Mouse (Mus musculus) MEL (cell line): ENCODE data around the gene Auts2. TPM values are rescaled to one million over a fixed set of nuclear protein-coding genes. Genes with fewer than 3 reads are reported as not detected.

Experiments
- DNase-seq: peaks from one replicate; pipeline ENCODE4 v3.0.0; 2011; ENCODE audit warnings: low read depth, low spot score
- H3K27ac ChIP-seq: 2 replicates; pipeline ENCODE4 v1.5.1; 2012; ENCODE audit warnings: low read depth, mild to moderate bottlenecking, control low read depth, low read length, moderate library complexity; ENCODE audit not compliant: control insufficient read depth
- H3K27me3 ChIP-seq, 2 experiments: fragments of 150-350 bp in 1 of 2; sonication (generic) in 1 of 2; 2 replicates each; pipeline ENCODE4 v1.6.1; 2012; ENCODE audit warnings: low read length in 2 of 2, mild to moderate bottlenecking in 2 of 2, improper control_type of control experiment in 1 of 2, moderate library complexity in 1 of 2; ENCODE audit not compliant: insufficient read depth in 2 of 2, control insufficient read depth in 1 of 2
- H3K36me3 ChIP-seq, 2 experiments: 2 replicates each; pipeline ENCODE4 v1.6.1; 2012 to 2014; ENCODE audit warnings: low read length in 2 of 2, improper control_type of control experiment in 1 of 2, inconsistent platforms in 1 of 2, mild to moderate bottlenecking in 1 of 2; ENCODE audit not compliant: insufficient read depth in 2 of 2, control insufficient read depth in 1 of 2
- H3K4me1 ChIP-seq, 2 experiments: fragments of 150-350 bp in 1 of 2; sonication (generic) in 1 of 2; 2 replicates each; pipeline ENCODE4 v1.6.1; 2012; ENCODE audit warnings: low read length in 2 of 2, improper control_type of control experiment in 1 of 2, mild to moderate bottlenecking in 1 of 2; ENCODE audit not compliant: insufficient read depth in 2 of 2, control insufficient read depth in 1 of 2
- H3K4me3 ChIP-seq, 2 experiments: fragments of 150-350 bp in 1 of 2; sonication (generic) in 1 of 2; 2 replicates each; pipeline ENCODE4 v1.5.1; 2012; ENCODE audit warnings: low read depth in 2 of 2, low read length in 2 of 2, mild to moderate bottlenecking in 2 of 2, moderate library complexity in 2 of 2, control low read depth in 1 of 2, improper control_type of control experiment in 1 of 2; ENCODE audit not compliant: control insufficient read depth in 1 of 2, insufficient read depth in 1 of 2
- H3K79me2 ChIP-seq: 2 replicates; pipeline ENCODE4 v1.6.1; 2012; ENCODE audit warnings: mild to moderate bottlenecking, low read length, moderate library complexity; ENCODE audit not compliant: control insufficient read depth, poor library complexity, insufficient read depth
- H3K9ac ChIP-seq: 2 replicates; pipeline ENCODE4 v1.6.1; 2012; ENCODE audit warnings: low read depth, mild to moderate bottlenecking, control low read depth, low read length, moderate library complexity; ENCODE audit not compliant: control insufficient read depth, poor library complexity, severe bottlenecking
- H3K9me3 ChIP-seq: fragments of 150-350 bp; sonication (generic); replicated peaks from 2 replicates; pipeline ENCODE4 v1.6.1; 2012; ENCODE audit warnings: mild to moderate bottlenecking, low read length, improper control_type of control experiment, moderate library complexity; ENCODE audit not compliant: insufficient read depth
- CHD1 ChIP-seq: IDR thresholded peaks from 2 replicates; pipeline ENCODE4 v1.6.1; 2012; ENCODE audit warnings: low read depth, mild to moderate bottlenecking, inconsistent platforms, low read length, improper control_type of control experiment
- CHD2 ChIP-seq: IDR thresholded peaks from 2 replicates; pipeline ENCODE4 v1.6.1; 2011; ENCODE audit warnings: low read length, improper control_type of control experiment
- E2F4 ChIP-seq: IDR thresholded peaks from 2 replicates; pipeline ENCODE4 v1.6.1; 2011; ENCODE audit warnings: low read depth, low read length, improper control_type of control experiment, borderline replicate concordance
- ELF1 ChIP-seq: IDR thresholded peaks from 2 replicates; pipeline ENCODE4 v1.6.1; 2014; ENCODE audit warnings: low read depth, mild to moderate bottlenecking, inconsistent platforms, low read length, improper control_type of control experiment, moderate library complexity
- GATA1 ChIP-seq: IDR thresholded peaks from 2 replicates; pipeline ENCODE4 v1.6.1; 2011; ENCODE audit warnings: low read depth, low read length, improper control_type of control experiment
- HCFC1 ChIP-seq: IDR thresholded peaks from 2 replicates; pipeline ENCODE4 v1.6.1; 2012; ENCODE audit warnings: low read depth, mild to moderate bottlenecking, inconsistent platforms, low read length, improper control_type of control experiment, moderate library complexity
- JUND ChIP-seq: IDR thresholded peaks from 2 replicates; pipeline ENCODE4 v1.6.1; 2011; ENCODE audit warnings: low read depth, mild to moderate bottlenecking, improper control_type of control experiment, low read length
- MAFK ChIP-seq: IDR thresholded peaks from 2 replicates; pipeline ENCODE4 v1.6.1; 2011; ENCODE audit warnings: low read depth, mild to moderate bottlenecking, low read length, improper control_type of control experiment, borderline replicate concordance
- MAZ ChIP-seq: IDR thresholded peaks from 2 replicates; pipeline ENCODE4 v1.6.1; 2012; ENCODE audit warnings: low read depth, mild to moderate bottlenecking, inconsistent platforms, low read length, improper control_type of control experiment
- MEF2A ChIP-seq: IDR thresholded peaks from 2 replicates; pipeline ENCODE4 v1.6.1; 2014; ENCODE audit warnings: low read depth, mild to moderate bottlenecking, inconsistent platforms, low read length, improper control_type of control experiment; ENCODE audit not compliant: poor library complexity, insufficient replicate concordance, severe bottlenecking; ENCODE audit errors: extremely low read depth
- MXI1 ChIP-seq: IDR thresholded peaks from 2 replicates; pipeline ENCODE4 v1.6.1; 2011; ENCODE audit warnings: mild to moderate bottlenecking, low read depth, low read length, improper control_type of control experiment
- MYB ChIP-seq: IDR thresholded peaks from 2 replicates; pipeline ENCODE4 v1.6.1; 2011; ENCODE audit warnings: mild to moderate bottlenecking, low read depth, low read length, improper control_type of control experiment
- MYC ChIP-seq: IDR thresholded peaks from 2 replicates; pipeline ENCODE4 v1.6.1; 2011; ENCODE audit warnings: low read depth, mild to moderate bottlenecking, low read length, improper control_type of control experiment, moderate library complexity
- POLR2AphosphoS5 ChIP-seq: IDR thresholded peaks from 2 replicates; pipeline ENCODE4 v1.6.1; 2012; ENCODE audit warnings: low read depth, borderline replicate concordance, mild to moderate bottlenecking, inconsistent platforms, low read length, moderate library complexity, mixed read lengths
- RAD21 ChIP-seq: IDR thresholded peaks from 2 replicates; pipeline ENCODE4 v1.6.1; 2011; ENCODE audit warnings: mild to moderate bottlenecking, low read depth, low read length, improper control_type of control experiment
- SIN3A ChIP-seq: IDR thresholded peaks from 2 replicates; pipeline ENCODE4 v1.6.1; 2012; ENCODE audit warnings: low read length, improper control_type of control experiment, inconsistent platforms
- SMC3 ChIP-seq: IDR thresholded peaks from 2 replicates; pipeline ENCODE4 v1.6.1; 2011; ENCODE audit warnings: low read depth, low read length, improper control_type of control experiment
- TBP ChIP-seq: IDR thresholded peaks from 2 replicates; pipeline ENCODE4 v1.8.0; 2011; ENCODE audit warnings: low read depth, low read length, improper control_type of control experiment
- ZKSCAN1 ChIP-seq: IDR thresholded peaks from 2 replicates; pipeline ENCODE4 v1.6.1; 2012; ENCODE audit warnings: low read depth, mild to moderate bottlenecking, inconsistent platforms, low read length, improper control_type of control experiment, moderate library complexity
- ZMIZ1 ChIP-seq: IDR thresholded peaks from 2 replicates; pipeline ENCODE4 v1.6.1; 2012; ENCODE audit warnings: low read depth, mild to moderate bottlenecking, inconsistent platforms, low read length, improper control_type of control experiment, moderate library complexity
- polyA plus RNA-seq, 2 experiments: library from polyadenylated mRNA; stranded (reverse) in 1 of 2; unstranded in 1 of 2; fragments of >175 nt in 1 of 2; fragments of >200 nt in 1 of 2; gene quantifications; 2 replicates each; pipeline versions ENCODE4 v1.2.1 to v1.2.4; 2012; ENCODE audit warnings: low replicate concordance in 2 of 2, low read depth in 1 of 2; ENCODE audit not compliant: insufficient read length in 2 of 2, insufficient read depth in 1 of 2, missing spikeins in 1 of 2
- total RNA-seq: library from RNA; depleted of rRNA; stranded (reverse); fragments of 300-350 nt; gene quantifications from 2 replicates; pipeline ENCODE4 v1.2.3, GENCODE M21; 2012

Auts2 gene
- total and polyA plus RNA-seq, 3 experiments = not detected

- H3K79me2 ChIP-seq = no peaks in the 10 kb centered on the region
- H3K9ac ChIP-seq = no peak overlapping the region
- no peaks in the 10 kb centered on the region for H3K9me3 ChIP-seq
- H3K4me1 ChIP-seq = no peaks in the 10 kb centered on the region
- H3K27me3 ChIP-seq = no peaks in the 10 kb centered on the region
- TF ChIP-seq CHD1 = no peak
- no peak for TF ChIP-seq CHD2
- no peak for TF ChIP-seq ZKSCAN1
- no peak for TF ChIP-seq ELF1
- no peak for TF ChIP-seq MEF2A
- TF ChIP-seq MYC = no peak
- no peak for TF ChIP-seq SIN3A
- no peak for TF ChIP-seq MAFK
- no peak for TF ChIP-seq RAD21
- no peak for TF ChIP-seq JUND
- TF ChIP-seq GATA1 = no peak
- no peak for TF ChIP-seq E2F4
- TF ChIP-seq SMC3 = no peak
- no peak for TF ChIP-seq TBP
- no peak for TF ChIP-seq HCFC1
- no peak for TF ChIP-seq ZMIZ1
- TF ChIP-seq MYB = no peak
- no peak for TF ChIP-seq POLR2AphosphoS5
- no peak for TF ChIP-seq MAZ
- TF ChIP-seq MXI1 = no peak
- H3K36me3 ChIP-seq = no peaks in the 10 kb centered on the region
- H3K4me3 ChIP-seq = no peak overlapping the region
- no peak overlapping the region for H3K27ac ChIP-seq
- DNase-seq = no peak
Measured at GRCm38 (mm10) chr5:131519560-131519959, 1023.6 kb downstream of the Auts2 start.

GRCm38 (mm10) chr5:131517677-131518076 is 1025.5 kb downstream of the Auts2 start:
- no peaks in the 10 kb centered on the region for H3K9me3 ChIP-seq
- no peaks in the 10 kb centered on the region for H3K36me3 ChIP-seq
- H3K79me2 ChIP-seq = no peaks in the 10 kb centered on the region
- no peak for TF ChIP-seq MEF2A
- no peak for TF ChIP-seq SMC3
- no peak overlapping the region for H3K4me3 ChIP-seq
- H3K27ac ChIP-seq = no peak overlapping the region
- no peaks in the 10 kb centered on the region for H3K4me1 ChIP-seq
- no peak for DNase-seq
- no peak overlapping the region for H3K9ac ChIP-seq
- no peaks in the 10 kb centered on the region for H3K27me3 ChIP-seq
